Mouse (Mus musculus) neural tube, embryonic 14.5 days (tissue): ENCODE data around the gene Nhs. TPM values are rescaled to one million over a fixed set of nuclear protein-coding genes. Genes with fewer than 3 reads are reported as not detected.
"Not testable (repeated sequence)": the region's sequence is repeated elsewhere in the genome, so short reads cannot be mapped to it uniquely, and the experiment has no call there.

ENCODE experiments used
- ATAC-seq: fragments of 200-750 bp; cut with Nextera tagmentation; 2 replicates; pipeline ENCODE4 v1.8.0; 2017; ENCODE audit warnings: low read depth, mild to moderate bottlenecking, moderate TSS enrichment, moderate library complexity
- H3K27ac ChIP-seq: fragments of 300-500 bp; sonication (generic); 2 replicates; pipeline ENCODE4 v1.5.1; 2014; ENCODE audit warnings: low read depth, mild to moderate bottlenecking, control low read depth, low read length, moderate library complexity, mixed read lengths
- H3K27me3 ChIP-seq: fragments of 300-500 bp; sonication (generic); 2 replicates; pipeline ENCODE4 v1.6.1; 2014; ENCODE audit warnings: low read length; ENCODE audit not compliant: control insufficient read depth, insufficient read depth
- H3K36me3 ChIP-seq: fragments of 300-500 bp; sonication (generic); 2 replicates; pipeline ENCODE4 v1.6.1; 2014; ENCODE audit warnings: low read length, mixed read lengths; ENCODE audit not compliant: control insufficient read depth, insufficient read depth
- H3K4me1 ChIP-seq: fragments of 300-500 bp; sonication (generic); 2 replicates; pipeline ENCODE4 v1.6.1; 2014; ENCODE audit warnings: low read length; ENCODE audit not compliant: control insufficient read depth, insufficient read depth
- H3K4me2 ChIP-seq: fragments of 300-500 bp; sonication (generic); 2 replicates; pipeline ENCODE4 v1.6.1; 2014; ENCODE audit warnings: mild to moderate bottlenecking, low read depth, low read length, control low read depth
- H3K4me3 ChIP-seq: fragments of 300-500 bp; sonication (generic); 2 replicates; pipeline ENCODE4 v1.5.1; 2014; ENCODE audit warnings: low read depth, low read length, control low read depth, mixed read lengths
- H3K9ac ChIP-seq: fragments of 300-500 bp; sonication (generic); replicated peaks from 2 replicates; pipeline ENCODE4 v1.6.1; 2014; ENCODE audit warnings: low read depth, mild to moderate bottlenecking, control low read depth, low read length, mixed read lengths
- H3K9me3 ChIP-seq: fragments of 300-500 bp; sonication (generic); 2 replicates; pipeline ENCODE4 v1.6.1; 2016; ENCODE audit warnings: low read length; ENCODE audit not compliant: control insufficient read depth
- WGBS: fragments of 180-500 bp; shearing (Covaris S2); extraction: QIAGEN DNeasy Blood & Tissue Kit; methylation state at CpG from one replicate; pipeline ENCODE4 v1.1.7; 2014; 5-methylcytosine and 5-hydroxymethylcytosine counted together
- polyA plus RNA-seq: library from polyadenylated mRNA; unstranded; fragments of >200 nt; fragmentation: Nextera tagmentation; extraction: Ambion mirVana; gene quantifications from 2 replicates; pipeline ENCODE4 v1.2.1, GENCODE M21; 2014

The Nhs gene
- polyA plus RNA-seq, 1 experiment from 2014 or later: 5.1 TPM

- Histone ChIP-seq H3K9me3 (no peaks in the 10 kb centered on the region), H3K9ac (no peak overlapping the region), H3K4me1 (no peaks in the 10 kb centered on the region), H3K4me3 (no peak overlapping the region), H3K27ac (no peak overlapping the region), H3K36me3 (no peaks in the 10 kb centered on the region), H3K27me3 (peaks cover 3% of the 10 kb centered on the region; the same call in 1 of the 2 replicates), H3K4me2 (no peak overlapping the region)
- 63% methylated on average over 2 of the region's 2 CpGs for WGBS
- no peak for ATAC-seq
These were observed 265.1 kb downstream of the Nhs start for GRCm38 (mm10) chrX:161894442-161894841.

GRCm38 (mm10) chrX:161883661-161884060 is 275.9 kb downstream of the Nhs start:
- Histone ChIP-seq H3K27me3 (no peaks in the 10 kb centered on the region), H3K9ac (no peak overlapping the region), H3K27ac (no peak overlapping the region), H3K9me3 (no peaks in the 10 kb centered on the region), H3K36me3 (no peaks in the 10 kb centered on the region), H3K4me3 (no peak overlapping the region), H3K4me1 (no peaks in the 10 kb centered on the region), H3K4me2 (no peak overlapping the region)
- WGBS: 90% methylated on average over 3 of the region's 3 CpGs
- no peak for ATAC-seq

- no peaks in the 10 kb centered on the region for H3K36me3 ChIP-seq
- no peak for ATAC-seq
- H3K9ac ChIP-seq: no peak overlapping the region
- H3K9me3 ChIP-seq: no peaks in the 10 kb centered on the region
- 100% methylated on average over 1 of the region's 1 CpGs for WGBS
- no peaks in the 10 kb centered on the region for H3K4me1 ChIP-seq
- no peak overlapping the region for H3K27ac ChIP-seq
- no peak overlapping the region for H3K4me3 ChIP-seq
- H3K4me2 ChIP-seq: no peak overlapping the region
- no peaks in the 10 kb centered on the region for H3K27me3 ChIP-seq
These were observed 282.4 kb downstream of the Nhs start for GRCm38 (mm10) chrX:161877123-161877522.

- H3K4me2 ChIP-seq: no peak overlapping the region
- no peak overlapping the region for H3K4me3 ChIP-seq
- H3K36me3 ChIP-seq: no peaks in the 10 kb centered on the region
- no peaks in the 10 kb centered on the region for H3K9me3 ChIP-seq
- no peak overlapping the region for H3K27ac ChIP-seq
- ATAC-seq: no peak
- H3K27me3 ChIP-seq: no peaks in the 10 kb centered on the region
- no peak overlapping the region for H3K9ac ChIP-seq
- H3K4me1 ChIP-seq: no peaks in the 10 kb centered on the region
These were observed 286.0 kb downstream of the Nhs start for GRCm38 (mm10) chrX:161873511-161873910.

- ATAC-seq: no peak
- no peaks in the 10 kb centered on the region for H3K36me3 ChIP-seq
- no peaks in the 10 kb centered on the region for H3K4me1 ChIP-seq
- H3K9ac ChIP-seq: no peak overlapping the region
- no peak overlapping the region for H3K4me2 ChIP-seq
- no peaks in the 10 kb centered on the region for H3K27me3 ChIP-seq
- WGBS: 93% methylated on average over 7 of the region's 7 CpGs
- H3K27ac ChIP-seq: no peak overlapping the region
- H3K4me3 ChIP-seq: no peak overlapping the region
- no peaks in the 10 kb centered on the region for H3K9me3 ChIP-seq
These were observed 288.2 kb downstream of the Nhs start for GRCm38 (mm10) chrX:161871306-161871705.

- H3K27me3 ChIP-seq: no peaks in the 10 kb centered on the region; the same call in 1 of the 2 replicates
- 92% methylated on average over 2 of the region's 2 CpGs for WGBS
These were observed 303.9 kb downstream of the Nhs start for GRCm38 (mm10) chrX:161855630-161856029.

GRCm38 (mm10) chrX:161853626-161854312 is 305.8 kb downstream of the Nhs start:
- no peaks in the 10 kb centered on the region for H3K36me3 ChIP-seq
- H3K4me2 ChIP-seq: no peak overlapping the region
- no peaks in the 10 kb centered on the region for H3K4me1 ChIP-seq
- H3K4me3 ChIP-seq: no peak overlapping the region
- no peak overlapping the region for H3K27ac ChIP-seq
- ATAC-seq: no peak
- no peak overlapping the region for H3K9ac ChIP-seq
- H3K9me3 ChIP-seq: no peaks in the 10 kb centered on the region
- H3K27me3 ChIP-seq: no peaks in the 10 kb centered on the region; the same call in 1 of the 2 replicates
- 83% methylated on average over 4 of the region's 4 CpGs for WGBS

More at GRCm38 (mm10) chrX:161855630-161856029, 303.9 kb downstream of the Nhs start:
- H3K4me2 ChIP-seq: no peak overlapping the region
- H3K4me1 ChIP-seq: no peaks in the 10 kb centered on the region
- ATAC-seq: no peak
- H3K36me3 ChIP-seq: no peaks in the 10 kb centered on the region
- H3K4me3 ChIP-seq: no peak overlapping the region
- no peak overlapping the region for H3K9ac ChIP-seq
- no peaks in the 10 kb centered on the region for H3K9me3 ChIP-seq
- no peak overlapping the region for H3K27ac ChIP-seq

- ATAC-seq, H3K27me3 ChIP-seq, H3K4me3 ChIP-seq, H3K9ac ChIP-seq, H3K36me3 ChIP-seq, H3K4me1 ChIP-seq, H3K27ac ChIP-seq, H3K9me3 ChIP-seq, H3K4me2 ChIP-seq: not testable (repeated sequence)
- WGBS: 19% methylated on average over 2 of the region's 2 CpGs
These were observed 333.3 kb downstream of the Nhs start for GRCm38 (mm10) chrX:161826186-161826585.

- no peak for ATAC-seq
- Histone ChIP-seq H3K4me2 (no peak overlapping the region), H3K27me3 (no peaks in the 10 kb centered on the region), H3K9ac (no peak overlapping the region), H3K27ac (no peak overlapping the region), H3K4me3 (no peak overlapping the region), H3K36me3 (no peaks in the 10 kb centered on the region), H3K4me1 (no peaks in the 10 kb centered on the region), H3K9me3 (no peaks in the 10 kb centered on the region)
- 39% methylated on average over 6 of the region's 6 CpGs for WGBS
These were observed 369.3 kb downstream of the Nhs start for GRCm38 (mm10) chrX:161790182-161790581.
